Mouse (Mus musculus): ENCODE data around the gene Kcnd3.

DNA sequence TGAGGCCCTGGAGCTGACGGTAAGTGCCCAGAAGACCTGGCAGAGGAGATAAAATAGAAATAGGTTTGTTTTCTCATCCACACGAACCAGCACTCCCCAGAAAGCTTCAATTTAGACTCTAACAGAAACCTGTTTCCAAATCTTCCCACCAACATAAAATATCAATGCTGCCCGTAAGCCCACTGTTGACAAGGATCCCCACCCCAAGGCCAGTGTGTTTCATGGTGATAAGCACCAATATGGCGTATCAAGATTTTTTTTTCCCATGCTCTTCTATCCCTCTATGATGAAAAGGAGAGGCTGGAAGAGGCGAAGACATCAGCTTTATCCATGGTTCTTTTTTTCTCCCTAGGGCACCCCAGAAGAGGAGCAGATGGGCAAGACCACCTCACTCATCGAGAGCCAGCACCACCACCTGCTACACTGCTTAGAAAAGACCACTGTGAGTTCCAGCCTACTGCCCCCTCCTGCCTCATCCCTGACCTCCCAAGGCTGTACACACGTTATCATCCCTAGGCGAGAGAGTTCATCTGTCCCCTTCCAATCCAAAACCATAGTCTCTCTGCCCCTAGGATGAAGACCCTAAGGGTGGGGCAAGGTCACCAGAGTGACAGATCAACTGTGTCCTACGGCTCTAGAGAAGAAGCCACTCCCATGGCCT, 213.1 kb downstream of the Kcnd3 start:
- TF ChIP-seq EP300 (IDR thresholded peaks at IDR 0.05; ENCODE audit: low read depth) = peak; percentile 69
- no peak for TF ChIP-seq CTCF (IDR thresholded peaks at IDR 0.05; ENCODE audit: low read depth)
